Mouse (Mus musculus): ENCODE results near the gene Nedd9. TPM values are rescaled to one million over a fixed set of nuclear protein-coding genes. Genes with fewer than 3 reads are reported as not detected.

Gene Nedd9
- polyA plus RNA-seq, 1 experiment from 2014 or later = 25.0 TPM

GRCm38 (mm10) chr13:41410191-41411074 lies 76.7 kb downstream of the Nedd9 start:
- Histone ChIP-seq H3K9ac (ENCODE audit: low read length) (no peak overlapping the region), H3K36me3 (ENCODE audit: control insufficient read depth, insufficient read depth, low read length) (no peaks in the 10 kb centered on the region), H3K4me3 (replicated peaks; ENCODE audit: low read length) (no peak overlapping the region), H3K9me3 (replicated peaks; ENCODE audit: control insufficient read depth, low read length) (no peaks in the 10 kb centered on the region), H3K27ac (ENCODE audit: low read length) (no peak overlapping the region), H3K4me2 (ENCODE audit: low read depth, low read length) (no peak overlapping the region), H3K4me1 (ENCODE audit: control insufficient read depth, insufficient read depth, low read length) (no peaks in the 10 kb centered on the region), H3K27me3 (ENCODE audit: control insufficient read depth, insufficient read depth, low read length) (no peaks in the 10 kb centered on the region)
- ATAC-seq (ENCODE audit: insufficient read depth, low FRiP score) = no peak
- 53% methylated on average over 13 of the region's 13 CpGs for WGBS

GRCm38 (mm10) chr13:41409291-41409690 lies 77.9 kb downstream of the Nedd9 start:
- Histone ChIP-seq H3K27me3 (ENCODE audit: control insufficient read depth, insufficient read depth, low read length) (no peaks in the 10 kb centered on the region), H3K4me3 (replicated peaks; ENCODE audit: low read length) (no peak overlapping the region), H3K4me1 (ENCODE audit: control insufficient read depth, insufficient read depth, low read length) (no peaks in the 10 kb centered on the region), H3K4me2 (ENCODE audit: low read depth, low read length) (no peak overlapping the region), H3K9ac (ENCODE audit: low read length) (no peak overlapping the region), H3K9me3 (replicated peaks; ENCODE audit: control insufficient read depth, low read length) (no peaks in the 10 kb centered on the region), H3K27ac (ENCODE audit: low read length) (no peak overlapping the region), H3K36me3 (ENCODE audit: control insufficient read depth, insufficient read depth, low read length) (no peaks in the 10 kb centered on the region)
- ATAC-seq (ENCODE audit: insufficient read depth, low FRiP score) = no peak
- WGBS = 83% methylated on average over 3 of the region's 3 CpGs

GRCm38 (mm10) chr13:41408374-41408952 lies 78.7 kb downstream of the Nedd9 start:
- Histone ChIP-seq H3K9ac (ENCODE audit: low read length) (no peak overlapping the region), H3K4me3 (replicated peaks; ENCODE audit: low read length) (no peak overlapping the region), H3K4me1 (ENCODE audit: control insufficient read depth, insufficient read depth, low read length) (0 out of 2 replicates have a peak, but pooled peaks cover 2% of the 10 kb centered on the region), H3K9me3 (replicated peaks; ENCODE audit: control insufficient read depth, low read length) (no peaks in the 10 kb centered on the region), H3K27ac (ENCODE audit: low read length) (no peak overlapping the region), H3K27me3 (ENCODE audit: control insufficient read depth, insufficient read depth, low read length) (no peaks in the 10 kb centered on the region), H3K36me3 (ENCODE audit: control insufficient read depth, insufficient read depth, low read length) (no peaks in the 10 kb centered on the region), H3K4me2 (ENCODE audit: low read depth, low read length) (no peak overlapping the region)
- WGBS = 83% methylated on average over 10 of the region's 10 CpGs
- ATAC-seq (ENCODE audit: insufficient read depth, low FRiP score) = no peak

GRCm38 (mm10) chr13:41405009-41405408 lies 82.2 kb downstream of the Nedd9 start:
- Histone ChIP-seq H3K9me3 (replicated peaks; ENCODE audit: control insufficient read depth, low read length) (no peaks in the 10 kb centered on the region), H3K27me3 (ENCODE audit: control insufficient read depth, insufficient read depth, low read length) (no peaks in the 10 kb centered on the region), H3K36me3 (ENCODE audit: control insufficient read depth, insufficient read depth, low read length) (no peaks in the 10 kb centered on the region), H3K9ac (ENCODE audit: low read length) (no peak overlapping the region), H3K4me3 (replicated peaks; ENCODE audit: low read length) (no peak overlapping the region), H3K4me2 (ENCODE audit: low read depth, low read length) (no peak overlapping the region), H3K4me1 (ENCODE audit: control insufficient read depth, insufficient read depth, low read length) (0 out of 2 replicates have a peak, but pooled peaks cover 4% of the 10 kb centered on the region), H3K27ac (ENCODE audit: low read length) (no peak overlapping the region)
- ATAC-seq (ENCODE audit: insufficient read depth, low FRiP score) = no peak
- WGBS = 91% methylated on average over 5 of the region's 5 CpGs

- Histone ChIP-seq H3K9me3 (replicated peaks; ENCODE audit: control insufficient read depth, low read length) (no peaks in the 10 kb centered on the region), H3K27me3 (ENCODE audit: control insufficient read depth, insufficient read depth, low read length) (no peaks in the 10 kb centered on the region), H3K4me1 (ENCODE audit: control insufficient read depth, insufficient read depth, low read length) (0 out of 2 replicates have a peak, but pooled peaks cover 4% of the 10 kb centered on the region), H3K4me2 (ENCODE audit: low read depth, low read length) (no peak overlapping the region), H3K27ac (ENCODE audit: low read length) (peak overlapping the region; percentile 62), H3K36me3 (ENCODE audit: control insufficient read depth, insufficient read depth, low read length) (no peaks in the 10 kb centered on the region), H3K4me3 (replicated peaks; ENCODE audit: low read length) (no peak overlapping the region), H3K9ac (ENCODE audit: low read length) (no peak overlapping the region)
- WGBS = 54% methylated on average over 6 of the region's 6 CpGs
- ATAC-seq (ENCODE audit: insufficient read depth, low FRiP score) = peak; percentile 95
Observed at GRCm38 (mm10) chr13:41403838-41404237, 83.3 kb downstream of the Nedd9 start.

GRCm38 (mm10) chr13:41402441-41403003 lies 84.6 kb downstream of the Nedd9 start:
- H3K27ac ChIP-seq (ENCODE audit: low read length) = no peak overlapping the region
- H3K4me2 ChIP-seq (ENCODE audit: low read depth, low read length) = no peak overlapping the region
- WGBS = 49% methylated on average over 6 of the region's 6 CpGs
- 0 out of 2 replicates have a peak, but pooled peaks cover 4% of the 10 kb centered on the region for H3K4me1 ChIP-seq (ENCODE audit: control insufficient read depth, insufficient read depth, low read length)
- no peak overlapping the region for H3K9ac ChIP-seq (ENCODE audit: low read length)
- no peaks in the 10 kb centered on the region for H3K9me3 ChIP-seq (replicated peaks; ENCODE audit: control insufficient read depth, low read length)
- H3K27me3 ChIP-seq (ENCODE audit: control insufficient read depth, insufficient read depth, low read length) = no peaks in the 10 kb centered on the region
- H3K4me3 ChIP-seq (replicated peaks; ENCODE audit: low read length) = no peak overlapping the region
- no peaks in the 10 kb centered on the region for H3K36me3 ChIP-seq (ENCODE audit: control insufficient read depth, insufficient read depth, low read length)
- no peak for ATAC-seq (ENCODE audit: insufficient read depth, low FRiP score)

- ATAC-seq (ENCODE audit: insufficient read depth, low FRiP score) = no peak
- Histone ChIP-seq H3K4me3 (replicated peaks; ENCODE audit: low read length) (no peak overlapping the region), H3K4me2 (ENCODE audit: low read depth, low read length) (no peak overlapping the region), H3K9me3 (replicated peaks; ENCODE audit: control insufficient read depth, low read length) (no peaks in the 10 kb centered on the region), H3K36me3 (ENCODE audit: control insufficient read depth, insufficient read depth, low read length) (no peaks in the 10 kb centered on the region), H3K27ac (ENCODE audit: low read length) (no peak overlapping the region), H3K4me1 (ENCODE audit: control insufficient read depth, insufficient read depth, low read length) (0 out of 2 replicates have a peak, but pooled peaks cover 4% of the 10 kb centered on the region), H3K27me3 (ENCODE audit: control insufficient read depth, insufficient read depth, low read length) (no peaks in the 10 kb centered on the region), H3K9ac (ENCODE audit: low read length) (no peak overlapping the region; the same call in 1 of the 2 replicates)
- WGBS = 52% methylated on average over 5 of the region's 6 CpGs
Observed at GRCm38 (mm10) chr13:41401775-41402174, 85.4 kb downstream of the Nedd9 start.

GRCm38 (mm10) chr13:41400289-41400688 lies 86.9 kb downstream of the Nedd9 start:
- no peak overlapping the region for H3K4me2 ChIP-seq (ENCODE audit: low read depth, low read length)
- no peak for ATAC-seq (ENCODE audit: insufficient read depth, low FRiP score)
- H3K27me3 ChIP-seq (ENCODE audit: control insufficient read depth, insufficient read depth, low read length) = no peaks in the 10 kb centered on the region
- no peak overlapping the region for H3K4me3 ChIP-seq (replicated peaks; ENCODE audit: low read length)
- H3K27ac ChIP-seq (ENCODE audit: low read length) = no peak overlapping the region
- no peaks in the 10 kb centered on the region for H3K9me3 ChIP-seq (replicated peaks; ENCODE audit: control insufficient read depth, low read length)
- 0 out of 2 replicates have a peak, but pooled peaks cover 4% of the 10 kb centered on the region for H3K4me1 ChIP-seq (ENCODE audit: control insufficient read depth, insufficient read depth, low read length)
- WGBS = 59% methylated on average over 3 of the region's 3 CpGs
- H3K36me3 ChIP-seq (ENCODE audit: control insufficient read depth, insufficient read depth, low read length) = no peaks in the 10 kb centered on the region
- no peak overlapping the region for H3K9ac ChIP-seq (ENCODE audit: low read length)

- Histone ChIP-seq H3K9me3 (replicated peaks; ENCODE audit: control insufficient read depth, low read length) (no peaks in the 10 kb centered on the region), H3K9ac (ENCODE audit: low read length) (no peak overlapping the region), H3K36me3 (ENCODE audit: control insufficient read depth, insufficient read depth, low read length) (no peaks in the 10 kb centered on the region), H3K4me3 (replicated peaks; ENCODE audit: low read length) (no peak overlapping the region), H3K27ac (ENCODE audit: low read length) (no peak overlapping the region), H3K4me2 (ENCODE audit: low read depth, low read length) (no peak overlapping the region), H3K4me1 (ENCODE audit: control insufficient read depth, insufficient read depth, low read length) (no peaks in the 10 kb centered on the region), H3K27me3 (ENCODE audit: control insufficient read depth, insufficient read depth, low read length) (no peaks in the 10 kb centered on the region)
- 71% methylated on average over 2 of the region's 2 CpGs for WGBS
- no peak for ATAC-seq (ENCODE audit: insufficient read depth, low FRiP score)
Observed at GRCm38 (mm10) chr13:41392191-41392590, 95.0 kb downstream of the Nedd9 start.
